Mouse (Mus musculus) gastrocnemius, adult 2 months (tissue): ENCODE measurements around the gene Mpig6b. TPM values are rescaled to one million over a fixed set of nuclear protein-coding genes. Genes with fewer than 3 reads are reported as not detected.

ENCODE experiments used
- DNase-seq: peaks from one replicate; pipeline ENCODE4 v3.0.0; 2022
- H3K27ac ChIP-seq: fragments of 200-600 bp; 2 replicates; pipeline ENCODE4 v1.8.1; 2022; ENCODE audit warnings: mild to moderate bottlenecking
- H3K4me3 ChIP-seq: fragments of 200-600 bp; 2 replicates; pipeline ENCODE4 v1.8.1; 2022; ENCODE audit warnings: mild to moderate bottlenecking, moderate library complexity
- CTCF ChIP-seq: fragments of 200-600 bp; IDR thresholded peaks from 2 replicates; pipeline ENCODE4 v1.8.1; 2022; ENCODE audit warnings: antibody characterized with exemption, mild to moderate bottlenecking, moderate library complexity
- intact Hi-C: fragments of 180-260 bp; cut with DNase I; formaldehyde crosslinking; loops from one replicate; pipeline ENCODE4 v1.15.1; 2025
- total RNA-seq, 2 experiments: library from RNA; stranded (reverse); gene quantifications; 2 replicates each; pipeline ENCODE4 v1.2.3; 2021

Gene Mpig6b
- total RNA-seq, 2 experiments from 2014 or later: not detected

- H3K27ac ChIP-seq: peak overlapping the region; percentile 16; the same call in 1 of the 2 replicates
- TF ChIP-seq CTCF: no peak
- peak overlapping the region; percentile 66 for H3K4me3 ChIP-seq
- intact Hi-C loops: no loop called here
- DNase-seq: no peak
Observed at GRCm38 (mm10) chr17:35064378-35064877, 1.6 kb downstream of the Mpig6b start.

GRCm38 (mm10) chr17:35063466-35063865, 2.5 kb downstream of the Mpig6b start:
- peak; percentile 34 for DNase-seq
- no peak overlapping the region for H3K27ac ChIP-seq
- H3K4me3 ChIP-seq: no peak overlapping the region
- TF ChIP-seq CTCF: no peak
- intact Hi-C loops: no loop called here

- no peak for TF ChIP-seq CTCF
- Histone ChIP-seq H3K4me3 (no peak overlapping the region), H3K27ac (no peak overlapping the region)
- intact Hi-C loops: no loop called here
- DNase-seq: no peak
Observed at GRCm38 (mm10) chr17:35061299-35061698, 4.7 kb downstream of the Mpig6b start.

GRCm38 (mm10) chr17:35060737-35061297, 5.2 kb downstream of the Mpig6b start:
- peak; percentile 64 for DNase-seq
- intact Hi-C loops: no loop called here
- Histone ChIP-seq H3K27ac (peak overlapping the region; percentile 91), H3K4me3 (peak overlapping the region; percentile 86)
- TF ChIP-seq CTCF: no peak

GRCm38 (mm10) chr17:35060071-35060470, 5.9 kb downstream of the Mpig6b start:
- Histone ChIP-seq H3K27ac (peak overlapping the region; percentile 91), H3K4me3 (peak overlapping the region; percentile 86)
- no peak for TF ChIP-seq CTCF
- intact Hi-C loops: no loop called here
- DNase-seq: no peak

- peak; percentile 72 for TF ChIP-seq CTCF
- H3K27ac ChIP-seq: peak within 1 kb of the TSS; percentile 91
- DNase-seq: peak; percentile 92
- intact Hi-C loops: loop anchor here (2.0 kb wide), 1 partner anchor 38 kb away; no protein-coding TSS in a partner anchor
- peak within 1 kb of the TSS; percentile 86 for H3K4me3 ChIP-seq
Observed at GRCm38 (mm10) chr17:35058911-35059892, 6.8 kb downstream of the Mpig6b start, which contains the start of gene Ddah2. Gene Ddah2 (plus strand): TSS chr17:35059035.

GRCm38 (mm10) chr17:35058316-35058715, 7.7 kb downstream of the Mpig6b start:
- DNase-seq: no peak
- intact Hi-C loops: loop anchor here (2.0 kb wide), 1 partner anchor 38 kb away; no protein-coding TSS in a partner anchor
- Histone ChIP-seq H3K4me3 (peak overlapping the region; percentile 86), H3K27ac (peak overlapping the region; percentile 91)
- TF ChIP-seq CTCF: no peak

GRCm38 (mm10) chr17:35057090-35057489, 8.9 kb downstream of the Mpig6b start:
- no peak for TF ChIP-seq CTCF
- no peak for DNase-seq
- Histone ChIP-seq H3K4me3 (no peak overlapping the region), H3K27ac (no peak overlapping the region)
- intact Hi-C loops: no loop called here

- H3K27ac ChIP-seq: no peak overlapping the region
- no peak for DNase-seq
Observed at GRCm38 (mm10) chr17:35055691-35056495, 10.1 kb downstream of the Mpig6b start.

GRCm38 (mm10) chr17:35052271-35052798, 13.6 kb downstream of the Mpig6b start:
- DNase-seq: no peak
- intact Hi-C loops: no loop called here
- no peak for TF ChIP-seq CTCF
- Histone ChIP-seq H3K4me3 (peak overlapping the region; percentile 82), H3K27ac (peak overlapping the region; percentile 91)

More at GRCm38 (mm10) chr17:35055691-35056495, 10.1 kb downstream of the Mpig6b start:
- no peak for TF ChIP-seq CTCF
- H3K4me3 ChIP-seq: no peak overlapping the region
- intact Hi-C loops: no loop called here

- H3K4me3 ChIP-seq: peak overlapping the region; percentile 82
- TF ChIP-seq CTCF: no peak
- peak; percentile 69 for DNase-seq
- H3K27ac ChIP-seq: peak overlapping the region; percentile 91
- intact Hi-C loops: no loop called here
Observed at GRCm38 (mm10) chr17:35051156-35052086, 14.6 kb downstream of the Mpig6b start.
